Mouse (Mus musculus) cerebellum, adult 2 months (tissue): ENCODE results near the gene Fgd6.

Experiments used
- CTCF ChIP-seq: fragments of 200-500 bp; IDR thresholded peaks from 2 replicates; pipeline ENCODE4 v1.5.1; 2011; ENCODE audit warnings: low read depth, mild to moderate bottlenecking, control low read depth, low read length, moderate library complexity, borderline replicate concordance; ENCODE audit not compliant: insufficient read depth
- POLR2A ChIP-seq: fragments of 200-500 bp; IDR thresholded peaks from 2 replicates; pipeline ENCODE4 v1.6.1; 2011; ENCODE audit warnings: low read length, control low read depth, borderline replicate concordance; ENCODE audit not compliant: insufficient read depth

DNA sequence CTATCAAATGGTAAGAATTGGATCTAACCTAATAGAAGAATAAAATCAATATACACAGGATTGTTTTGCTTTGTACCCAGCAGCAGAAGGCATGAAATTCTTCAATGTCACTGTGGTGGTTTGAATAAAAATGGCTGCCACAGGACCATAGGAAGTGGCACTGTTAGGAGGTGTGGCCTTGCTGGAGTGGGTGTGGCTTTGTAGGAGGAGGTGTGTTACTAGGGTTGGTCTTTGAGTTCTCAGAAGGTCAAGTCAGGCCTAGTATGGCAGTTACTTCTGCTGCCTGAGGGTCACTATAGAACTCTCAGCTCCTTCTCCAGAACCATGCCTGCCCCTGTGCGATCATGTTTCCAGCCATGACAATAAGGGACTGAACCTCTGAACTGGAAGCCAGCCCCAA is 40.7 kb upstream of the Fgd6 start:
- TF ChIP-seq CTCF (no peak), POLR2A (no peak)
